Comparison of ENCODE assay signal across 22 mouse cellular contexts in genomic region chr10:86063018-86063384, GRCm38 (mm10). TPM values are rescaled to one million over a fixed set of nuclear protein-coding genes. Genes with fewer than 3 reads are reported as not detected.
A peak's percentile ranks its signal among the peaks of the same experiment; 100 is the strongest.
DNase-seq lines count a peak whose midpoint lies in the region; ATAC-seq and TF ChIP-seq lines count a peak whose summit lies in the region.
"Had no signal": no experiment of that assay in that cellular context is flagged by ENCODE, and none has a peak within 500 bp of the region (broad histone marks: within the 10 kb centered on the region; RNA-seq: fewer than 3 reads in every experiment).

No protein-coding gene starts in this region.

- peaks cover 4% of the 10 kb centered on the region; the same call in 1 of the 2 replicates for H3K4me1 ChIP-seq in testis, adult 2 months (ENCODE audit: control insufficient read depth, insufficient read depth, low read length)
- no peaks in the 10 kb centered on the region for H3K4me1 ChIP-seq in forebrain, embryonic 13.5 days

- H3K4me3 ChIP-seq in testis, adult 2 months (ENCODE audit: control insufficient read depth, low read depth, low read length): peak overlapping the region; percentile 28
- no peak overlapping the region for H3K4me3 ChIP-seq in forebrain, embryonic 13.5 days
- H3K4me3 ChIP-seq: embryonic facial prominence, embryonic 12.5 days had no signal

- 96% methylated on average over 8 of the region's 8 CpGs for whole genome bisulfite sequencing in forebrain, embryonic 13.5 days

- no peak for TF ChIP-seq CTCF in testis, adult 2 months (IDR thresholded peaks at IDR 0.05; ENCODE audit: control insufficient read depth, insufficient read depth, insufficient replicate concordance, low read depth, low read length)

- H3K36me3 ChIP-seq in testis, adult 2 months (ENCODE audit: control insufficient read depth, insufficient read depth, low read length): no peaks in the 10 kb centered on the region
- no peaks in the 10 kb centered on the region for H3K36me3 ChIP-seq in forebrain, embryonic 13.5 days (ENCODE audit: poor library complexity, severe bottlenecking)
- H3K36me3 ChIP-seq: embryonic facial prominence, embryonic 12.5 days; G1E had no signal

- no peak overlapping the region for H3K9ac ChIP-seq in forebrain, embryonic 13.5 days
- H3K9ac ChIP-seq: embryonic facial prominence, embryonic 12.5 days had no signal

- TF ChIP-seq POLR2A in testis, adult 2 months (IDR thresholded peaks at IDR 0.05; ENCODE audit: control insufficient read depth, low read depth, low read length): no peak

- H3K27me3 ChIP-seq in testis, adult 2 months (ENCODE audit: control insufficient read depth, insufficient read depth, low read length): no peaks in the 10 kb centered on the region
- no peaks in the 10 kb centered on the region for H3K27me3 ChIP-seq in forebrain, embryonic 13.5 days
- H3K27me3 ChIP-seq: CH12.LX; embryonic facial prominence, embryonic 12.5 days; Patski had no signal

- peak; percentile 33; the same call in 1 of the 2 replicates for ATAC-seq in common myeloid progenitor, adult 5-6 weeks (replicated peaks; ENCODE audit: low read depth, poor library complexity, severe bottlenecking)
- peak; percentile 44 for ATAC-seq in megakaryocyte, adult 5-6 weeks (ENCODE audit: poor library complexity, severe bottlenecking)
- peak; percentile 52 for ATAC-seq in megakaryocyte progenitor cell, adult 5-6 weeks (replicated peaks; ENCODE audit: poor library complexity)
- no peak for ATAC-seq in forebrain, embryonic 13.5 days
- ATAC-seq: activated CD4-positive, CD25-positive, alpha-beta regulatory T cell, adult 4 months; CD4-positive, CD25-positive, alpha-beta regulatory T cell, adult 4 months; forebrain, embryonic 14.5 days; forebrain, embryonic 16.5 days; Patski had no signal

- no peak overlapping the region for H3K4me2 ChIP-seq in forebrain, embryonic 13.5 days
- H3K4me2 ChIP-seq: embryonic facial prominence, embryonic 12.5 days had no signal

- H3K27ac ChIP-seq in testis, adult 2 months (ENCODE audit: control insufficient read depth, insufficient read depth, low read depth, low read length): no peak overlapping the region
- no peak overlapping the region for H3K27ac ChIP-seq in forebrain, embryonic 13.5 days
- H3K27ac ChIP-seq: embryonic facial prominence, embryonic 12.5 days had no signal

- H3K9me3 ChIP-seq in forebrain, embryonic 13.5 days (replicated peaks): no peaks in the 10 kb centered on the region
- H3K9me3 ChIP-seq: G1E had no signal

- intact Hi-C loops in left cerebral cortex, postnatal 36 days (cut with DNase I): loop anchor here (10.0 kb wide), 1 partner anchor 98 kb away; no protein-coding TSS in a partner anchor

- DNase-seq in testis, postnatal 10 days (ENCODE audit: low spot score): no peak
- DNase-seq in urinary bladder, adult 18-20 months (ENCODE audit: low spot score in 2 of 2): no peak
- DNase-seq in left cerebral cortex, postnatal 36 days (ENCODE audit: low spot score in 2 of 2): no peak
- DNase-seq: adrenal gland, adult 8-10 months; adrenal gland, postnatal 14 days; adrenal gland, postnatal 36 days; B cell, adult 2 months; embryo, embryonic 11 days had no signal

RNA-seq across cellular contexts. Expression of gene Fbxo7, which starts 41.2 kb away (rescaled TPM):
- 32.4 and 36.8 TPM in 2 replicates for polyA plus RNA-seq in testis, adult 2 months (2012; rRNA removed)
- total RNA-seq in common myeloid progenitor, adult 5-6 weeks (2017): 26.0 and 38.1 TPM in 2 replicates
- 17.5 and 18.8 TPM in 2 replicates for total RNA-seq in megakaryocyte, adult 5-6 weeks (2015)
- total RNA-seq in megakaryocyte, adult 5-6 weeks (2017): 11.1 and 12.0 TPM in 2 replicates
- total RNA-seq in megakaryocyte progenitor cell, adult 5-6 weeks (2015): 30.2 and 36.0 TPM in 2 replicates
- total RNA-seq in megakaryocyte progenitor cell, adult 5-6 weeks (2017): 14.5 and 31.5 TPM in 2 replicates
- total RNA-seq in left cerebral cortex, postnatal 36 days (2021): 10 to 100 TPM; 25.5 to 29.0 TPM
- polyA plus RNA-seq in forebrain, embryonic 13.5 days (2015; fragmentation: Nextera tagmentation; extraction: Ambion mirVana): 13.3 and 14.8 TPM in 2 replicates

RNA-seq across cellular contexts. Expression of gene Bpifc, which starts 51.3 kb away (rescaled TPM):
- 0.13 and 0.38 TPM in 2 replicates for polyA plus RNA-seq in testis, adult 2 months (2012; rRNA removed)
- total RNA-seq in common myeloid progenitor, adult 5-6 weeks (2017): 3.4 and 5.7 TPM in 2 replicates
- 0.13 TPM in 1 of 2 replicates, not detected in the other for total RNA-seq in megakaryocyte, adult 5-6 weeks (2015)
- 0.07 TPM in 1 of 2 replicates, not detected in the other for total RNA-seq in megakaryocyte, adult 5-6 weeks (2017)
- 3.5 and 4.0 TPM in 2 replicates for total RNA-seq in megakaryocyte progenitor cell, adult 5-6 weeks (2015)
- total RNA-seq in megakaryocyte progenitor cell, adult 5-6 weeks (2017): 1.2 and 2.1 TPM in 2 replicates
- total RNA-seq in left cerebral cortex, postnatal 36 days (2021): under 1 TPM; 0.14 to 0.15 TPM
- not detected in 2 replicates for polyA plus RNA-seq in forebrain, embryonic 13.5 days (2015; fragmentation: Nextera tagmentation; extraction: Ambion mirVana)
- total RNA-seq: CH12.LX, G1E had no signal
- polyA plus RNA-seq: CD4-positive, CD25-positive, alpha-beta regulatory T cell, adult 4 months; embryonic facial prominence, embryonic 12.5 days; forebrain, embryonic 11.5 days; forebrain, embryonic 14.5 days; forebrain, embryonic 16.5 days; G1E had no signal
